Mouse (Mus musculus): ENCODE measurements around the gene Dst. TPM values are rescaled to one million over a fixed set of nuclear protein-coding genes. Genes with fewer than 3 reads are reported as not detected.

The Dst gene
- polyA plus RNA-seq, 1 experiment from 2014 or later, result 49.1 TPM

- Histone ChIP-seq H3K27ac (no peak overlapping the region), H3K9ac (no peak overlapping the region), H3K4me2 (replicated peaks) (no peak overlapping the region), H3K9me3 (no peaks in the 10 kb centered on the region), H3K36me3 (peaks cover 34% of the 10 kb centered on the region), H3K4me1 (no peaks in the 10 kb centered on the region), H3K27me3 (replicated peaks) (no peaks in the 10 kb centered on the region), H3K4me3 (no peak overlapping the region)
- 89% methylated on average over 15 of the region's 15 CpGs for WGBS
- no peak for ATAC-seq (ENCODE audit: low FRiP score, low read depth)
Measured at GRCm38 (mm10) chr1:34245951-34246641, 338.1 kb downstream of the Dst start.

- ATAC-seq (ENCODE audit: low FRiP score, low read depth), result no peak
- no peaks in the 10 kb centered on the region for H3K27me3 ChIP-seq (replicated peaks)
- no peak overlapping the region for H3K27ac ChIP-seq
- H3K4me3 ChIP-seq, result no peak overlapping the region
- no peaks in the 10 kb centered on the region for H3K4me1 ChIP-seq
- no peak overlapping the region for H3K4me2 ChIP-seq (replicated peaks)
- WGBS, result 95% methylated on average over 8 of the region's 8 CpGs
- H3K9ac ChIP-seq, result no peak overlapping the region
- peaks cover 38% of the 10 kb centered on the region for H3K36me3 ChIP-seq
- H3K9me3 ChIP-seq, result no peaks in the 10 kb centered on the region
Measured at GRCm38 (mm10) chr1:34246642-34246987, 338.6 kb downstream of the Dst start.

GRCm38 (mm10) chr1:34251137-34251536 is 343.1 kb downstream of the Dst start:
- Histone ChIP-seq H3K27me3 (replicated peaks) (no peaks in the 10 kb centered on the region), H3K4me1 (no peaks in the 10 kb centered on the region), H3K9me3 (no peaks in the 10 kb centered on the region), H3K4me3 (no peak overlapping the region), H3K27ac (no peak overlapping the region), H3K36me3 (peaks cover 49% of the 10 kb centered on the region), H3K4me2 (replicated peaks) (no peak overlapping the region), H3K9ac (no peak overlapping the region)
- no peak for ATAC-seq (ENCODE audit: low FRiP score, low read depth)
- whole genome bisulfite sequencing, result 91% methylated on average over 13 of the region's 13 CpGs

- no peak overlapping the region for H3K9ac ChIP-seq
- ATAC-seq (ENCODE audit: low FRiP score, low read depth), result no peak
- no peaks in the 10 kb centered on the region for H3K4me1 ChIP-seq
- H3K36me3 ChIP-seq, result peaks cover 49% of the 10 kb centered on the region
- no peaks in the 10 kb centered on the region for H3K9me3 ChIP-seq
- H3K27ac ChIP-seq, result no peak overlapping the region
- no peak overlapping the region for H3K4me3 ChIP-seq
- H3K4me2 ChIP-seq (replicated peaks), result no peak overlapping the region
- no peaks in the 10 kb centered on the region for H3K27me3 ChIP-seq (replicated peaks)
- 96% methylated on average over 8 of the region's 8 CpGs for WGBS
Measured at GRCm38 (mm10) chr1:34252267-34252666, 344.2 kb downstream of the Dst start.

GRCm38 (mm10) chr1:34253876-34254275 is 345.9 kb downstream of the Dst start:
- WGBS, result 88% methylated on average over 7 of the region's 7 CpGs
- no peaks in the 10 kb centered on the region for H3K27me3 ChIP-seq (replicated peaks)
- no peaks in the 10 kb centered on the region for H3K9me3 ChIP-seq
- H3K4me1 ChIP-seq, result no peaks in the 10 kb centered on the region
- no peak overlapping the region for H3K9ac ChIP-seq
- H3K27ac ChIP-seq, result no peak overlapping the region
- no peak for ATAC-seq (ENCODE audit: low FRiP score, low read depth)
- no peak overlapping the region for H3K4me2 ChIP-seq (replicated peaks)
- peaks cover 58% of the 10 kb centered on the region for H3K36me3 ChIP-seq
- no peak overlapping the region for H3K4me3 ChIP-seq

- H3K4me2 ChIP-seq (replicated peaks), result no peak overlapping the region
- no peak overlapping the region for H3K27ac ChIP-seq
- no peak overlapping the region for H3K9ac ChIP-seq
- no peak overlapping the region for H3K4me3 ChIP-seq
- H3K36me3 ChIP-seq, result peaks cover 73% of the 10 kb centered on the region
- H3K27me3 ChIP-seq (replicated peaks), result no peaks in the 10 kb centered on the region
- H3K9me3 ChIP-seq, result no peaks in the 10 kb centered on the region
- no peak for ATAC-seq (ENCODE audit: low FRiP score, low read depth)
- H3K4me1 ChIP-seq, result no peaks in the 10 kb centered on the region
- WGBS, result 96% methylated on average over 8 of the region's 8 CpGs
Measured at GRCm38 (mm10) chr1:34259898-34260297, 351.9 kb downstream of the Dst start.

- no peak overlapping the region for H3K9ac ChIP-seq
- ATAC-seq (ENCODE audit: low FRiP score, low read depth), result no peak
- peaks cover 81% of the 10 kb centered on the region for H3K36me3 ChIP-seq
- no peaks in the 10 kb centered on the region for H3K4me1 ChIP-seq
- WGBS, result 90% methylated on average over 12 of the region's 12 CpGs
- H3K9me3 ChIP-seq, result no peaks in the 10 kb centered on the region
- no peak overlapping the region for H3K27ac ChIP-seq
- no peak overlapping the region for H3K4me2 ChIP-seq (replicated peaks)
- no peaks in the 10 kb centered on the region for H3K27me3 ChIP-seq (replicated peaks)
- no peak overlapping the region for H3K4me3 ChIP-seq
Measured at GRCm38 (mm10) chr1:34261011-34261410, 353.0 kb downstream of the Dst start.

GRCm38 (mm10) chr1:34268520-34268919 is 360.5 kb downstream of the Dst start:
- no peak for ATAC-seq (ENCODE audit: low FRiP score, low read depth)
- WGBS, result 92% methylated on average over 13 of the region's 13 CpGs
- H3K4me3 ChIP-seq, result no peak overlapping the region
- H3K36me3 ChIP-seq, result peaks cover 82% of the 10 kb centered on the region
- no peak overlapping the region for H3K9ac ChIP-seq
- no peaks in the 10 kb centered on the region for H3K4me1 ChIP-seq
- H3K9me3 ChIP-seq, result no peaks in the 10 kb centered on the region
- no peaks in the 10 kb centered on the region for H3K27me3 ChIP-seq (replicated peaks)
- H3K4me2 ChIP-seq (replicated peaks), result no peak overlapping the region
- H3K27ac ChIP-seq, result no peak overlapping the region

GRCm38 (mm10) chr1:34269578-34269977 is 361.6 kb downstream of the Dst start:
- Histone ChIP-seq H3K4me3 (no peak overlapping the region), H3K9me3 (no peaks in the 10 kb centered on the region), H3K4me2 (replicated peaks) (no peak overlapping the region), H3K27ac (no peak overlapping the region), H3K27me3 (replicated peaks) (no peaks in the 10 kb centered on the region), H3K9ac (no peak overlapping the region), H3K36me3 (peaks cover 79% of the 10 kb centered on the region), H3K4me1 (no peaks in the 10 kb centered on the region)
- 94% methylated on average over 11 of the region's 11 CpGs for WGBS
- ATAC-seq (ENCODE audit: low FRiP score, low read depth), result no peak

GRCm38 (mm10) chr1:34273922-34274321 is 365.9 kb downstream of the Dst start:
- peaks cover 85% of the 10 kb centered on the region for H3K36me3 ChIP-seq

GRCm38 (mm10) chr1:34275787-34276186 is 367.8 kb downstream of the Dst start:
- H3K4me3 ChIP-seq, result no peak overlapping the region
- no peak overlapping the region for H3K9ac ChIP-seq
- H3K4me1 ChIP-seq, result no peaks in the 10 kb centered on the region
- no peaks in the 10 kb centered on the region for H3K9me3 ChIP-seq
- WGBS, result 93% methylated on average over 13 of the region's 13 CpGs
- ATAC-seq (ENCODE audit: low FRiP score, low read depth), result no peak
- no peak overlapping the region for H3K4me2 ChIP-seq (replicated peaks)
- H3K36me3 ChIP-seq, result peaks cover 67% of the 10 kb centered on the region
- no peaks in the 10 kb centered on the region for H3K27me3 ChIP-seq (replicated peaks)
- H3K27ac ChIP-seq, result no peak overlapping the region

More at GRCm38 (mm10) chr1:34273922-34274321, 365.9 kb downstream of the Dst start:
- Histone ChIP-seq H3K27ac (no peak overlapping the region), H3K4me1 (no peaks in the 10 kb centered on the region), H3K9me3 (no peaks in the 10 kb centered on the region), H3K27me3 (replicated peaks) (no peaks in the 10 kb centered on the region), H3K4me2 (replicated peaks) (no peak overlapping the region), H3K4me3 (no peak overlapping the region), H3K9ac (no peak overlapping the region)
- ATAC-seq (ENCODE audit: low FRiP score, low read depth), result no peak
- 94% methylated on average over 12 of the region's 12 CpGs for WGBS

GRCm38 (mm10) chr1:34276756-34277155 is 368.7 kb downstream of the Dst start:
- H3K4me3 ChIP-seq, result no peak overlapping the region
- no peaks in the 10 kb centered on the region for H3K9me3 ChIP-seq
- peaks cover 57% of the 10 kb centered on the region for H3K36me3 ChIP-seq
- no peak overlapping the region for H3K4me2 ChIP-seq (replicated peaks)
- no peaks in the 10 kb centered on the region for H3K27me3 ChIP-seq (replicated peaks)
- no peaks in the 10 kb centered on the region for H3K4me1 ChIP-seq
- H3K27ac ChIP-seq, result no peak overlapping the region
- WGBS, result 90% methylated on average over 7 of the region's 7 CpGs
- no peak for ATAC-seq (ENCODE audit: low FRiP score, low read depth)
- H3K9ac ChIP-seq, result no peak overlapping the region

GRCm38 (mm10) chr1:34277259-34277658 is 369.2 kb downstream of the Dst start:
- H3K36me3 ChIP-seq, result peaks cover 57% of the 10 kb centered on the region
- no peak for ATAC-seq (ENCODE audit: low FRiP score, low read depth)
- H3K27ac ChIP-seq, result no peak overlapping the region
- no peaks in the 10 kb centered on the region for H3K27me3 ChIP-seq (replicated peaks)
- H3K9me3 ChIP-seq, result no peaks in the 10 kb centered on the region
- WGBS, result 88% methylated on average over 8 of the region's 8 CpGs
- no peak overlapping the region for H3K9ac ChIP-seq
- H3K4me3 ChIP-seq, result no peak overlapping the region
- no peaks in the 10 kb centered on the region for H3K4me1 ChIP-seq
- no peak overlapping the region for H3K4me2 ChIP-seq (replicated peaks)

All from neural tube, embryonic 12.5 days (tissue).